Mouse (Mus musculus): ENCODE measurements around the gene Rpl3l.
A peak's percentile ranks its signal among the peaks of the same experiment; 100 is the strongest.
"Not testable (repeated sequence)": the region's sequence is repeated elsewhere in the genome, so short reads cannot be mapped to it uniquely, and the experiment has no call there.

Gene Rpl3l

GRCm38 (mm10) chr17:24719494-24720222 lies 8.0 kb upstream of the Rpl3l start:
- DNase-seq (ENCODE audit: low spot score), result peak; percentile 98

GRCm38 (mm10) chr17:24720616-24721015 lies 7.0 kb upstream of the Rpl3l start:
- not testable (repeated sequence) for DNase-seq (ENCODE audit: low spot score)

DNA sequence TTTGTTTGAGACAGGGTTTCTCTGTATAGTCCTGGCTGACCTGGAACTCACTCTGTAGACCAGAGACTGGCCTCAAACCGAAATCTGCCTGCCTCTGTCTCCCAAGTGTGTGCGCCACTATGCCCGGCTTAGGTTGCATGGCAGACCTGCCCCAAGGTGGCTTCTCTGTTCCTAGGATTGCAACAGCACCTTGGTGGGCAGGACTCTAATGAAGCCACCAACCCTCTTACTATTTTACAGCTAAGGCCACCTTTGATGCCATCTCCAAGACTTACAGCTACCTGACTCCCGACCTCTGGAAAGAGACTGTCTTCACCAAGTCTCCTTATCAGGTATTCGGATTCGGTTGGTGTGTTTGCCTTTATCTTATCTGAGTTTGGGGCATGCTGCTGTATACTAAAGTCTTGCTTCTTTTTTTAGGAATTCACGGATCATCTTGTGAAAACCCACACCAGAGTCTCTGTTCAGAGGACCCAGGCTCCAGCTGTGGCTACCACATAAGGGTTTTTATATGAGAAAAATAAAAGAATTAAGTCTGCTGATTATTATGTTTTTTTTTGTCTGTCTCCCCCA lies 6.2 kb upstream of the Rpl3l start:
- DNase-seq (ENCODE audit: low spot score), result not testable (repeated sequence)

GRCm38 (mm10) chr17:24722220-24722924 lies 5.2 kb upstream of the Rpl3l start:
- DNase-seq (ENCODE audit: low spot score), result no peak

GRCm38 (mm10) chr17:24723122-24723880 lies 4.3 kb upstream of the Rpl3l start:
- no peak for DNase-seq (ENCODE audit: low spot score)

GRCm38 (mm10) chr17:24723881-24724180 lies 3.8 kb upstream of the Rpl3l start:
- no peak for DNase-seq (ENCODE audit: low spot score)

- DNase-seq (ENCODE audit: low spot score), result peak; percentile 88
These were observed 3.4 kb upstream of the Rpl3l start, which contains the start of gene Ndufb10 for GRCm38 (mm10) chr17:24724184-24724583. Gene Ndufb10, minus strand, starts transcription at chr17:24724478.

- no peak for DNase-seq (ENCODE audit: low spot score)
These were observed 1.8 kb upstream of the Rpl3l start for GRCm38 (mm10) chr17:24725637-24726390.

DNA sequence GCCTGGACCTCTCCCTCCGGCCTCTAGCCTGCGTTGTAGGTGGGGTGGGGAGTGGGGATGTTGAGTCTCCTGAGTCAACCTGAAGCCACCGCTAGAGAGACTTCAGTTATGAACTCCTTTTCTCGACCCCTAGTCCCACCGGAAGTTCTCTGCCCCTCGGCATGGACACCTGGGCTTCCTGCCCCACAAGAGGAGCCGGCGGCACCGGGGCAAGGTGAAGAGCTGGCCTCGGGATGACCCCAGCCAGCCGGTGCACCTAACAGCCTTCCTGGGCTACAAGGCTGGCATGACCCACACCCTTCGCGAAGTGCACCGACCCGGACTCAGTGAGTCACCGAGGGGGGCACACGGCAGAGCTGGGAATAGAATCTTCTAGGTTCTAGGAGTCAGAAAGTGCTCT lies 564 bp downstream of the Rpl3l start:
- no peak for DNase-seq (ENCODE audit: low spot score)

- DNase-seq (ENCODE audit: low spot score), result no peak
These were observed 1.4 kb downstream of the Rpl3l start for GRCm38 (mm10) chr17:24729067-24729466.

- no peak for DNase-seq (ENCODE audit: low spot score)
These were observed 3.2 kb downstream of the Rpl3l start for GRCm38 (mm10) chr17:24730787-24731186.

DNA sequence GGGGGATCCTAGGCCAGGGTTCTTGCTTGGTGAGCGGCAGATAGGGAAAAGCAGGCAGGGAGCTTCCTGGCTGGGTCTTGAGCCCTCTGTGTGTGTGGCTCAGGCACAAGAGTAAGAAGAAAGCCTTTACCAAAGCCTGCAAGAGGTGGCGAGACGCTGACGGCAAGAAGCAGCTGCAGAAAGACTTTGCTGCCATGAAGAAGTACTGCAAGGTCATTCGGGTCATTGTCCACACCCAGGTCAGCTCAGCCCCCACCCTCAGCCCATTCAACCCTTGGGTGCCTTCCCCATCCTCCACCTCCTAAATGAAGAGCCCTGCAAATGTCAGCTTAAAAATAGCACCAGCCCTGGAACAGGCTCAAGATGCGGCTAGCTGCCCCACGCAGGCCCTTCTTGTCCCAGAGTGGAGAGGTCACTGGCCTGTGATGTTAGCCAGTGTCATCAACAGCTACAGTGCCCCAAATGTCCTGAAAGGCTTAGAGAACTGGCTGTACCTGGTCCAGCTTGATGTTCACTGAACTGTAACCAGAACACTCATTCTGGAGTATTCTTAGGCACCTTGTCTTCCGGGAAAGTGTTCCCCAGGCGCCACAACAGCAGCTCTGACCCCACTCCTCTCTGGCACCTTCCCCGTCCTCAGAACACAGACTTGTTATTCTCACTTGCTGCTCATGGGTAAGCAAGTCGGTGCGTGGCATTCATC lies 4.8 kb downstream of the Rpl3l start:
- no peak for DNase-seq (ENCODE audit: low spot score)

DNA sequence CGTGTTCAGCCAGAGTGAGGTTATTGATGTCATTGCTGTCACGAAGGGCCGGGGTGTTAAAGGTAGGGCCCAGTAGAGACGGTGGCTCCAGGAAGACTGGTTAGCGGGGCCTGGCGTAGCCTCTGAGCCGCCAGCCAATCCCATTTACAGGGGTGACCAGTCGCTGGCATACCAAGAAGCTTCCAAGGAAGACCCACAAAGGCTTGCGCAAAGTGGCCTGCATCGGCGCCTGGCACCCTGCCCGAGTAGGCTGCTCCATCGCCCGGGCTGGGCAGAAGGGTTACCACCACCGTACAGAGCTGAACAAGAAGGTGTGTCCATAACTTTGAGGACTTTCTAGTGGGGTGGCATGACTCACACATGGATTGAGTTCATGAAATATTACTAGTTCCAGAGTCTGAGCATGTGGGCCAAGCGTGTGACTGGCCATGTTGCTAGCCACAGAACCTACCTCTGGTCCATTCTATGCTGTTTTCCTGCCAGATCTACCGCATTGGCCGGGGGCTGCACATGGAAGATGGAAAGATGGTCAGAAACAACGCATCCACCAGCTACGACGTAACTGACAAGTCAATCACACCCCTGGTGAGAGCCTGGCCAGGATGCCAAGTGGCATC lies 5.9 kb downstream of the Rpl3l start:
- DNase-seq (ENCODE audit: low spot score), result no peak

GRCm38 (mm10) chr17:24734513-24734912 lies 6.9 kb downstream of the Rpl3l start:
- DNase-seq (ENCODE audit: low spot score), result no peak

- DNase-seq (ENCODE audit: low spot score), result no peak
These were observed 7.8 kb downstream of the Rpl3l start for GRCm38 (mm10) chr17:24735446-24735845.

- DNase-seq (ENCODE audit: low spot score), result peak; percentile 98
These were observed 8.9 kb downstream of the Rpl3l start, which contains the start of gene Msrb1 for GRCm38 (mm10) chr17:24736330-24737051. Gene Msrb1, plus strand, starts transcription at chr17:24736642.

DNA sequence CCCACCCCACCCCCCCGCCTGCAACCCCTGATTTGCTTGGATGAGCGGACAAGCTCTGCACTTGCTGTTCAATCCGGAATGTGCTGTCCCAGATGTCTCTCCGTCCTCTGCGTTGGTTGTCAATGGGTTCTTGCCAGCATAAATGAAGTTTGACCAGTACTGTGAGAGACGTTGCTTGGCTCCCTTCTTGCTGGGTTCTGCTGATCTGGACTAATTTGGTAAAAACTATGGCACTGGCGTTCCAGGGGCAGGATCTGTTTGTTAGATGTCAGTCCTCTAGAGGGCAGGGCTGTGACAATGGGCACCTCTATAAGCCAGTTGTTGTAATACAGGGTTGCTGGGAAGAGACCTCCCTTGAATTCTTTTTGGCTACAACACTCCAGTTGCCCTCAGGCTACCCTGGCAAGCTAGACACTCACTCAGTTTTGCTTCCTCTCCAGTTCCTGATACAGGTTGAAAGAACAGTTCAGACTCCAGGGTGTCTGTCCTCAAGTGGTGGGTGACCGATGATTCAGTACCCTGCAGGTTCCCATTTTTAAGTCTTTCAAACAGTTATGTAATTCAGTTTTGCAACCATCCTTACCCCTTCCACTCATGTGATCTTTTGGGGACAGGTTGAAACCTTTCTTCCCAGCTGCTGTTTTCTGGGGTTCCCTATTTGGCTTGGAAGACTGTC lies 9.7 kb downstream of the Rpl3l start:
- DNase-seq (ENCODE audit: low spot score), result no peak

GRCm38 (mm10) chr17:24738238-24738637 lies 10.6 kb downstream of the Rpl3l start:
- DNase-seq (ENCODE audit: low spot score), result no peak

DNA sequence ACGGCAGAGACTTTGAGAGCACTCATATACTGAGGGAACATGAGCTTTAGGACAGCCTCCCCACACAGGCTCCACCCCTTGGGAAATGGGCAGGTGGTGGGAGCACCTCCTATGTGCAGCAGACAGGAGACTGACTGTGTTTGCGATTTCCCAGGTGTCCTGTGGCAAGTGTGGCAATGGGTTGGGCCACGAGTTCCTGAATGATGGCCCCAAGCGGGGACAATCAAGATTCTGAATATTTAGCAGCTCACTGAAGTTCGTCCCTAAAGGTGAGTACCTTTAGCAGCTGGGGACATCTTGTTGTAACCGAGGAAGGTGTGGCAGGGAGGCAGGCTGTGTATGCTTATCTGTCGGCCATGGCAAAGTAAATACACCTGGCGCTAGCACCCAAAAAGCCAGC lies 12.3 kb downstream of the Rpl3l start:
- DNase-seq (ENCODE audit: low spot score), result no peak
